Mouse (Mus musculus): ENCODE data around the gene Tle3. TPM values are rescaled to one million over a fixed set of nuclear protein-coding genes. Genes with fewer than 3 reads are reported as not detected.

The Tle3 gene
- total RNA-seq (2014; fragmentation: Nextera tagmentation) (131 and 136 TPM in 2 replicates), total RNA-seq (2017) (22.7 and 29.7 TPM in 2 replicates), polyA plus RNA-seq (2012) (144 and 162 TPM in 2 replicates)

- Histone ChIP-seq H3K4me1 (ENCODE audit: insufficient read depth, low read depth, low read length) (peaks cover 23% of the 10 kb centered on the region), H3K4me3 (ENCODE audit: low read depth, low read length) (peak within 1 kb of the TSS; percentile 75), H3K36me3 (replicated peaks) (peaks cover 13% of the 10 kb centered on the region), H3K9me3 (replicated peaks) (peaks cover 14% of the 10 kb centered on the region), H3K27me3 (ENCODE audit: insufficient read depth, low read length) (peaks cover 26% of the 10 kb centered on the region)
- no peak for TF ChIP-seq TAL1 (conservative IDR thresholded peaks at IDR 0.05; ENCODE audit: low read depth, low read length)
- TF ChIP-seq POLR2AphosphoS5 (IDR thresholded peaks at IDR 0.05; ENCODE audit: insufficient replicate concordance, low read depth, low read length): no peak
- TF ChIP-seq GATA2 (IDR thresholded peaks at IDR 0.05; ENCODE audit: borderline replicate concordance, low read depth, low read length): no peak
- TF ChIP-seq GATA1 (IDR thresholded peaks at IDR 0.05; ENCODE audit: borderline replicate concordance, low read length): no peak
- TF ChIP-seq CTCF (IDR thresholded peaks at IDR 0.05; ENCODE audit: low read depth, low read length): no peak
- ATAC-seq (ENCODE audit: extremely low read depth, insufficient number of reproducible peaks, low FRiP score, poor library complexity, severe bottlenecking) (peak; percentile 51; the same call in 1 of the 2 replicates), DNase-seq (ENCODE audit: low spot score) (peak; percentile 90)
Measured at GRCm38 (mm10) chr9:61371755-61372509, at the start of gene Tle3. TSS of gene Tle3 (plus strand) at chr9:61372366.

GRCm38 (mm10) chr9:61323221-61323620 is 48.9 kb upstream of the Tle3 start:
- Histone ChIP-seq H3K27me3 (ENCODE audit: insufficient read depth, low read length) (peaks cover 21% of the 10 kb centered on the region), H3K9me3 (replicated peaks) (no peaks in the 10 kb centered on the region), H3K4me1 (ENCODE audit: insufficient read depth, low read depth, low read length) (no peaks in the 10 kb centered on the region), H3K36me3 (replicated peaks) (no peaks in the 10 kb centered on the region), H3K4me3 (ENCODE audit: low read depth, low read length) (no peak overlapping the region)
- DNase-seq (ENCODE audit: low spot score): no peak
- no peak for ATAC-seq (ENCODE audit: extremely low read depth, insufficient number of reproducible peaks, low FRiP score, poor library complexity, severe bottlenecking)
- TF ChIP-seq TAL1 (conservative IDR thresholded peaks at IDR 0.05; ENCODE audit: low read depth, low read length) (no peak), GATA2 (IDR thresholded peaks at IDR 0.05; ENCODE audit: borderline replicate concordance, low read depth, low read length) (no peak)

- DNase-seq (ENCODE audit: low spot score) (no peak), ATAC-seq (ENCODE audit: extremely low read depth, insufficient number of reproducible peaks, low FRiP score, poor library complexity, severe bottlenecking) (no peak)
- Histone ChIP-seq H3K27me3 (ENCODE audit: insufficient read depth, low read length) (peaks cover 21% of the 10 kb centered on the region), H3K36me3 (replicated peaks) (no peaks in the 10 kb centered on the region), H3K4me3 (ENCODE audit: low read depth, low read length) (no peak overlapping the region), H3K9me3 (replicated peaks) (no peaks in the 10 kb centered on the region), H3K4me1 (ENCODE audit: insufficient read depth, low read depth, low read length) (no peaks in the 10 kb centered on the region)
- TF ChIP-seq GATA2 (IDR thresholded peaks at IDR 0.05; ENCODE audit: borderline replicate concordance, low read depth, low read length) (no peak), TAL1 (conservative IDR thresholded peaks at IDR 0.05; ENCODE audit: low read depth, low read length) (no peak), GATA1 (IDR thresholded peaks at IDR 0.05; ENCODE audit: borderline replicate concordance, low read length) (no peak), CTCF (IDR thresholded peaks at IDR 0.05; ENCODE audit: low read depth, low read length) (no peak), POLR2AphosphoS5 (IDR thresholded peaks at IDR 0.05; ENCODE audit: insufficient replicate concordance, low read depth, low read length) (no peak)
Measured at GRCm38 (mm10) chr9:61323879-61324278, 48.3 kb upstream of the Tle3 start.

- H3K36me3 ChIP-seq (replicated peaks): no peaks in the 10 kb centered on the region
- ATAC-seq (ENCODE audit: extremely low read depth, insufficient number of reproducible peaks, low FRiP score, poor library complexity, severe bottlenecking) (no peak), DNase-seq (ENCODE audit: low spot score) (no peak)
- TF ChIP-seq POLR2AphosphoS5 (IDR thresholded peaks at IDR 0.05; ENCODE audit: insufficient replicate concordance, low read depth, low read length): no peak
- TF ChIP-seq GATA2 (IDR thresholded peaks at IDR 0.05; ENCODE audit: borderline replicate concordance, low read depth, low read length): no peak
- peaks cover 21% of the 10 kb centered on the region for H3K27me3 ChIP-seq (ENCODE audit: insufficient read depth, low read length)
- H3K9me3 ChIP-seq (replicated peaks): no peaks in the 10 kb centered on the region
- H3K4me3 ChIP-seq (ENCODE audit: low read depth, low read length): no peak overlapping the region
- H3K4me1 ChIP-seq (ENCODE audit: insufficient read depth, low read depth, low read length): no peaks in the 10 kb centered on the region
Measured at GRCm38 (mm10) chr9:61324354-61324753, 47.8 kb upstream of the Tle3 start.

- H3K27me3 ChIP-seq (ENCODE audit: insufficient read depth, low read length): peaks cover 21% of the 10 kb centered on the region
- TF ChIP-seq GATA2 (IDR thresholded peaks at IDR 0.05; ENCODE audit: borderline replicate concordance, low read depth, low read length): no peak
- no peak for TF ChIP-seq CTCF (IDR thresholded peaks at IDR 0.05; ENCODE audit: low read depth, low read length)
- no peak for TF ChIP-seq GATA1 (IDR thresholded peaks at IDR 0.05; ENCODE audit: borderline replicate concordance, low read length)
- no peak for TF ChIP-seq TAL1 (conservative IDR thresholded peaks at IDR 0.05; ENCODE audit: low read depth, low read length)
- TF ChIP-seq POLR2AphosphoS5 (IDR thresholded peaks at IDR 0.05; ENCODE audit: insufficient replicate concordance, low read depth, low read length): no peak
Measured at GRCm38 (mm10) chr9:61325012-61325411, 47.2 kb upstream of the Tle3 start.

GRCm38 (mm10) chr9:61325931-61326351 is 46.2 kb upstream of the Tle3 start:
- Histone ChIP-seq H3K9me3 (replicated peaks) (no peaks in the 10 kb centered on the region), H3K36me3 (replicated peaks) (no peaks in the 10 kb centered on the region), H3K4me1 (ENCODE audit: insufficient read depth, low read depth, low read length) (no peaks in the 10 kb centered on the region), H3K4me3 (ENCODE audit: low read depth, low read length) (no peak overlapping the region), H3K27me3 (ENCODE audit: insufficient read depth, low read length) (peaks cover 21% of the 10 kb centered on the region)
- DNase-seq (ENCODE audit: low spot score): no peak
- ATAC-seq (ENCODE audit: extremely low read depth, insufficient number of reproducible peaks, low FRiP score, poor library complexity, severe bottlenecking): no peak
- no peak for TF ChIP-seq GATA2 (IDR thresholded peaks at IDR 0.05; ENCODE audit: borderline replicate concordance, low read depth, low read length)
- TF ChIP-seq GATA1 (IDR thresholded peaks at IDR 0.05; ENCODE audit: borderline replicate concordance, low read length): no peak
- no peak for TF ChIP-seq POLR2AphosphoS5 (IDR thresholded peaks at IDR 0.05; ENCODE audit: insufficient replicate concordance, low read depth, low read length)
- TF ChIP-seq CTCF (IDR thresholded peaks at IDR 0.05; ENCODE audit: low read depth, low read length): no peak
- no peak for TF ChIP-seq TAL1 (conservative IDR thresholded peaks at IDR 0.05; ENCODE audit: low read depth, low read length)

More at GRCm38 (mm10) chr9:61325012-61325411, 47.2 kb upstream of the Tle3 start:
- H3K9me3 ChIP-seq (replicated peaks): no peaks in the 10 kb centered on the region
- no peaks in the 10 kb centered on the region for H3K36me3 ChIP-seq (replicated peaks)
- no peak for ATAC-seq (ENCODE audit: extremely low read depth, insufficient number of reproducible peaks, low FRiP score, poor library complexity, severe bottlenecking)
- H3K4me1 ChIP-seq (ENCODE audit: insufficient read depth, low read depth, low read length): no peaks in the 10 kb centered on the region
- DNase-seq (ENCODE audit: low spot score): no peak
- H3K4me3 ChIP-seq (ENCODE audit: low read depth, low read length): no peak overlapping the region

Measured in G1E (cell line).